Mouse (Mus musculus) C2C12 (cell line): ENCODE results near the gene Prkce. TPM values are rescaled to one million over a fixed set of nuclear protein-coding genes. Genes with fewer than 3 reads are reported as not detected.
A peak's percentile ranks its signal among the peaks of the same experiment; 100 is the strongest.

Experiments
- H3K27me3 ChIP-seq: one replicate; pipeline ENCODE4 v1.6.1; 2011; ENCODE audit not compliant: control insufficient read depth, insufficient read depth, insufficient read length
- H3K36me3 ChIP-seq: one replicate; pipeline ENCODE4 v1.6.1; 2011; ENCODE audit not compliant: control insufficient read depth, insufficient read depth
- H3K4me3 ChIP-seq: one replicate; pipeline ENCODE4 v1.5.1; 2011; ENCODE audit warnings: mild to moderate bottlenecking, control low read depth; ENCODE audit not compliant: poor library complexity, insufficient read depth, severe bottlenecking
- H3K79me2 ChIP-seq: one replicate; pipeline ENCODE4 v1.6.1; 2011; ENCODE audit not compliant: control insufficient read depth, insufficient read depth
- H3K79me3 ChIP-seq: one replicate; pipeline ENCODE4 v1.6.1; 2011; ENCODE audit warnings: low read depth, control low read depth
- H3ac ChIP-seq: one replicate; pipeline ENCODE3; 2011; ENCODE audit warnings: low read depth; ENCODE audit not compliant: control insufficient read depth, insufficient read length
- CEBPB ChIP-seq: IDR thresholded peaks from one replicate; pipeline ENCODE4 v1.6.1; 2011; ENCODE audit warnings: low read depth, mild to moderate bottlenecking, control low read depth, moderate library complexity
- CTCF ChIP-seq: IDR thresholded peaks from one replicate; pipeline ENCODE4 v1.5.1; 2011; ENCODE audit not compliant: control insufficient read depth, insufficient read depth, insufficient read length
- FOSL1 ChIP-seq: IDR thresholded peaks from one replicate; pipeline ENCODE4 v1.8.0; 2011; ENCODE audit warnings: mild to moderate bottlenecking, low read length; ENCODE audit not compliant: poor library complexity, insufficient read depth, severe bottlenecking
- MAX ChIP-seq: IDR thresholded peaks from one replicate; pipeline ENCODE4 v1.6.1; 2011; ENCODE audit warnings: mild to moderate bottlenecking, control low read depth
- MYOD1 ChIP-seq: IDR thresholded peaks from one replicate; pipeline ENCODE4 v1.6.1; 2011; ENCODE audit warnings: low read depth; ENCODE audit not compliant: control insufficient read depth, insufficient read length
- MYOG ChIP-seq: IDR thresholded peaks from one replicate; pipeline ENCODE4 v1.6.1; 2011; ENCODE audit not compliant: control insufficient read depth, insufficient read length; ENCODE audit errors: extremely low read depth
- USF1 ChIP-seq: IDR thresholded peaks from one replicate; pipeline ENCODE4 v1.6.1; 2011; ENCODE audit warnings: low read depth, mild to moderate bottlenecking, control low read depth, moderate library complexity
- polyA plus RNA-seq: library from polyadenylated mRNA; unstranded; fragments of >200 nt; fragmentation: generic; extraction: Trizol; gene quantifications from one replicate; pipeline ENCODE4 v1.2.1, GENCODE M21; 2012; ENCODE audit warnings: missing spikeins

Prkce gene
- polyA plus RNA-seq, 1 experiment, result 1.4 TPM

- no peaks in the 10 kb centered on the region for H3K79me2 ChIP-seq
- TF ChIP-seq CTCF, result no peak
- TF ChIP-seq MYOG, result no peak
- TF ChIP-seq USF1, result no peak
- TF ChIP-seq MAX, result no peak
- no peak for TF ChIP-seq MYOD1
- no peak for TF ChIP-seq FOSL1
- no peak for TF ChIP-seq CEBPB
- H3K4me3 ChIP-seq, result no peak overlapping the region
- H3K36me3 ChIP-seq, result no peaks in the 10 kb centered on the region
- no peaks in the 10 kb centered on the region for H3K79me3 ChIP-seq
- no peaks in the 10 kb centered on the region for H3K27me3 ChIP-seq
- H3ac ChIP-seq, result no peak overlapping the region
These were observed 36.2 kb downstream of the Prkce start for GRCm38 (mm10) chr17:86203531-86204450.

GRCm38 (mm10) chr17:86206289-86206688, 38.7 kb downstream of the Prkce start:
- H3K36me3 ChIP-seq, result no peaks in the 10 kb centered on the region
- H3K79me3 ChIP-seq, result no peaks in the 10 kb centered on the region
- H3K4me3 ChIP-seq, result no peak overlapping the region
- TF ChIP-seq MYOG, result no peak
- no peak for TF ChIP-seq USF1
- no peak for TF ChIP-seq FOSL1
- no peak for TF ChIP-seq CEBPB
- no peak for TF ChIP-seq CTCF
- no peak for TF ChIP-seq MYOD1
- H3ac ChIP-seq, result no peak overlapping the region
- H3K27me3 ChIP-seq, result no peaks in the 10 kb centered on the region
- H3K79me2 ChIP-seq, result no peaks in the 10 kb centered on the region

GRCm38 (mm10) chr17:86208057-86208820, 40.7 kb downstream of the Prkce start:
- no peak overlapping the region for H3K4me3 ChIP-seq
- H3K36me3 ChIP-seq, result no peaks in the 10 kb centered on the region
- H3K79me3 ChIP-seq, result no peaks in the 10 kb centered on the region
- H3K79me2 ChIP-seq, result no peaks in the 10 kb centered on the region
- no peaks in the 10 kb centered on the region for H3K27me3 ChIP-seq
- no peak overlapping the region for H3ac ChIP-seq
- TF ChIP-seq USF1 (no peak), CTCF (no peak), FOSL1 (no peak), MYOG (no peak), MYOD1 (no peak), MAX (no peak), CEBPB (no peak)

- TF ChIP-seq MYOG (no peak), CTCF (no peak), MAX (no peak), CEBPB (no peak), FOSL1 (no peak), MYOD1 (no peak), USF1 (no peak)
- Histone ChIP-seq H3K4me3 (no peak overlapping the region), H3K27me3 (no peaks in the 10 kb centered on the region), H3K36me3 (no peaks in the 10 kb centered on the region), H3ac (no peak overlapping the region), H3K79me2 (no peaks in the 10 kb centered on the region), H3K79me3 (no peaks in the 10 kb centered on the region)
These were observed 41.2 kb downstream of the Prkce start for GRCm38 (mm10) chr17:86208821-86209186.

- Histone ChIP-seq H3K36me3 (no peaks in the 10 kb centered on the region), H3K4me3 (no peak overlapping the region), H3K27me3 (no peaks in the 10 kb centered on the region), H3K79me2 (no peaks in the 10 kb centered on the region), H3K79me3 (no peaks in the 10 kb centered on the region), H3ac (no peak overlapping the region)
- TF ChIP-seq MAX (no peak), MYOD1 (peak; percentile 80)
These were observed 42.2 kb downstream of the Prkce start for GRCm38 (mm10) chr17:86209680-86210251.
